Comparison of ENCODE assay signal across 29 mouse cellular contexts in genomic region chr5:90988592-90988991, GRCm38 (mm10). TPM values are rescaled to one million over a fixed set of nuclear protein-coding genes. Genes with fewer than 3 reads are reported as not detected.
"Had no signal": no experiment of that assay in that cellular context is flagged by ENCODE, and none has a peak within 500 bp of the region (broad histone marks: within the 10 kb centered on the region; RNA-seq: fewer than 3 reads in every experiment).

No protein-coding gene starts in this region.

- DNase-seq: gastrocnemius, adult 2 months; gastrocnemius, postnatal 10 days; gastrocnemius, postnatal 25 days; heart, adult 2 months; heart, postnatal 10 days; heart, postnatal 4 days; kidney, adult 11 months; kidney, adult 2 months; kidney, adult 9 months; kidney, postnatal 14 days; kidney, postnatal 36 days; layer of hippocampus, adult 9-11 months; layer of hippocampus, postnatal 36 days; left cerebral cortex, postnatal 4 days had no signal

- H3K4me2 ChIP-seq: heart, embryonic 12.5 days; hindbrain, embryonic 12.5 days; hindbrain, embryonic 14.5 days; intestine, embryonic 15.5 days; kidney, embryonic 15.5 days; limb, embryonic 13.5 days; limb, embryonic 15.5 days; liver, embryonic 12.5 days had no signal

- H3K27me3 ChIP-seq: heart, embryonic 12.5 days; hindbrain, embryonic 12.5 days; intestine, embryonic 15.5 days; kidney, embryonic 15.5 days; limb, embryonic 13.5 days; limb, embryonic 15.5 days; liver, embryonic 12.5 days had no signal

- H3K4me3 ChIP-seq: gastrocnemius, adult 2 months; heart, adult 2 months; heart, embryonic 12.5 days; hindbrain, embryonic 10.5 days; hindbrain, embryonic 12.5 days; intestine, embryonic 15.5 days; kidney, embryonic 15.5 days; limb, embryonic 13.5 days; limb, embryonic 15.5 days; liver, embryonic 12.5 days had no signal

- H3K36me3 ChIP-seq: heart, embryonic 12.5 days; intestine, embryonic 15.5 days; kidney, embryonic 15.5 days; limb, embryonic 15.5 days; liver, embryonic 12.5 days had no signal

RNA-seq across cellular contexts. Expression of gene Epgn, which starts 38.7 kb away (rescaled TPM):
- total RNA-seq: layer of hippocampus, adult 8-10 months; left cerebral cortex, adult 8-10 months; liver, adult 2 months had no signal
- polyA plus RNA-seq: heart, embryonic 12.5 days; heart, embryonic 14.5 days; hindbrain, embryonic 14.5 days; hindbrain, embryonic 16.5 days; inflammation-experienced regulatory T-cells, adult 6 months; intestine, embryonic 15.5 days; kidney, adult 2 months; kidney, embryonic 15.5 days; liver, adult 2 months; liver, embryonic 12.5 days had no signal
